Mouse (Mus musculus) left cerebral cortex, postnatal 4 days (tissue): ENCODE data around the gene Tjp2. TPM values are rescaled to one million over a fixed set of nuclear protein-coding genes. Genes with fewer than 3 reads are reported as not detected.

ENCODE experiments used
- DNase-seq: peaks from one replicate; pipeline ENCODE4 v3.0.0-alpha.2; 2022
- intact Hi-C: fragments of 180-260 bp; cut with DNase I; formaldehyde crosslinking; loops from one replicate; pipeline ENCODE4 v1.15.1; 2025
- total RNA-seq, 2 experiments: library from RNA; stranded (reverse); gene quantifications; 2 replicates each; pipeline ENCODE4 v1.2.3; 2021

Gene Tjp2
- total RNA-seq, 2 experiments from 2014 or later = 19.0 to 20.3 TPM

- intact Hi-C loops = no loop called here
- DNase-seq = no peak
Measured at GRCm38 (mm10) chr19:24075927-24076326, 148.9 kb downstream of the Tjp2 start.

DNA sequence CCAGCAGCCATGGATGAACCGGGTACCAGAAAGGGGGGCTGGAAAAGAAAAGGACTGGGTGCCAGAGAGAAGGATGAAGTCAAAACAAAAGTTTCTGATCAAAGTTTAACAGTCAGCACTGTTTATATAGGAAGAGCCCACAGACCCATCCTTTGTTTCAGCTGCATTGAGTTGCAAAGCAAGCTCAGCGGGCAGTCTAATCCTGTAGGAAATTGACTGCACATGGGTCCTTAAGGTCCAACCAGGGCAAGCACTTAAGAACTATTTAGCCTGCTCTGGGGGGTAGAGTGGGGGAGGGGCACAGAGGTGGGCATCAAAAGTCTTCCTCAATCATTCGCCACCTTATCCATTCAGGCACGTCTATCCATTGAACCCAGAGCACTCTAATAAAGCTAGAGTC, 151.7 kb downstream of the Tjp2 start:
- no peak for DNase-seq
- intact Hi-C loops = no loop called here

- no peak for DNase-seq
Measured at GRCm38 (mm10) chr19:24064348-24064895, 160.4 kb downstream of the Tjp2 start.

DNA sequence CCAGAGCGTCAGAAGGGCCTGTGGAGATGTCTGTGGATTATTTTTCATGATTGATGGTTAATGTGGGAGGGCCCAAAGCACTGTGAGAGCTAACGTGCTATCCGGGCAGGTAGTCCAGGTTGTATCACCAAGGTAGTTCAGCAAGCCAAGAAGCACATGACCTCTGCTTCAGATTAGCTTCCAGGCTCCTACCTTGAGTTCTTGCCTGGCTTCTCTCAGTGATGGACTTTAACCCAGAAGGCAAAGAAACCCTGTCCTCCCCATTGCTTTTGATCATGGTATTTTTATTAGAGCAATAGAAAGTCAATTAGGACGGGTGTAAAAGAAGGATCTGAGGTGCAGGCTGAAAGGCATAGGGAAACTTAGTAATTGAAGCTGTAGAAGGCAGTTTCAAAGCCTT, 161.2 kb downstream of the Tjp2 start:
- intact Hi-C loops = no loop called here
- DNase-seq = no peak

More at GRCm38 (mm10) chr19:24064348-24064895, 160.4 kb downstream of the Tjp2 start:
- intact Hi-C loops = no loop called here

DNA sequence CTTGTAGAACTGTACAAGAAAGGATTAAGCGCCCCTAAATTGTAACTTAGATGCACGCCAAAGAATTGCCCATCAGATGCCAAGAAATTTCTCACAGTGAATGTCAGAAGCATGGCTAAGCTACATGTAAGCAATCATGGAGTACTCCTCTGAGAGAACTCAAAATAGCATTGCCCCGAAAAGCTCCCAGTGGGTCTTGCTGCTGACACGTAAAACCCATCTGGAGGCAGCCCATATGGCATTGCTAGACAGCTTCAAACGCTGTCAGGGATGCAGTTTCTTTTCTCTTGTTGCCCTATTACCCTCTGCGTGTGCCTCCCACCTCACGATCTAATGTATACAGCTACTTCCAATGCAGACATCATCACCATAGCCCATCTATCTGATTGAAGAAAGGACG, 166.0 kb downstream of the Tjp2 start:
- intact Hi-C loops = no loop called here
- DNase-seq = no peak

DNA sequence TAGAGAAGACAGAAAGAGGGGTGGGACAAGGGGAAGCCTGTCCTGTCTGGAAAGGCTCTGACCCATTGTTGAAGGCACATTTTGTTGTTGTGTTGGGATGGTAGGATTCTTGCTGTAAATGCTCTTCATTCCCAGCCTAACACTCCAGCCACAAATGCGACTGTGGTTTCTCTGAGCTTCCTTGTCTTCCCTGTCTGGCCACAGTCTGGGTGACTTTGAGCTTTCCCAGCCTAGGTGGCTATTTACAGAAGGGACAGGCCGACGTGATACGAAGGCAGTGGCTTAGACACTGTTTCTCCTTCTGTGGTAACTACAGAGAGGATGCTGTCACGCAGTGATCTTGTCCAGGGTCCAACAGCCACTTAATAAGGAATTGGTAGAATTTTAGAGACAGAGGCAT, 166.8 kb downstream of the Tjp2 start:
- DNase-seq = no peak
- intact Hi-C loops = no loop called here

GRCm38 (mm10) chr19:24056880-24057279, 167.9 kb downstream of the Tjp2 start:
- DNase-seq = no peak
- intact Hi-C loops = no loop called here

DNA sequence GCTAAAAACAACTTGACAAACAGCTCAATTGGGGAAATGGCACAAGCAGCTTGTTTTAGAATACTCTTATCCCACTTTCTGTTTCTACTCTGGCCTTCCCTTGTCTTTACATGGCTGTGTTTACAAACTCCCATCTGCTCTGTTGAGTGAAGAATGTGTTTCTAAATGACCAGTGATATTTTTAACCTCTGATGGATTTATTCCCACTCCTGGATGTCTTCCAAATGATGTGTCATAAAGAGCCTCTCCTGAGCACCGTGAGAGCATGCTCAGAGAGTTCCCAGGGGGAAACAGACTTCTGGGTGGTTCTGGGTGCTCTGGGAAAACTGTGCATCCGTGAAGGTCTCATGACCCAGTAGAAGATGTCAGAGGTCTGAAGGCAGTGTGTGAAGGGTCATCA, 169.9 kb downstream of the Tjp2 start:
- intact Hi-C loops = no loop called here
- DNase-seq = no peak

DNA sequence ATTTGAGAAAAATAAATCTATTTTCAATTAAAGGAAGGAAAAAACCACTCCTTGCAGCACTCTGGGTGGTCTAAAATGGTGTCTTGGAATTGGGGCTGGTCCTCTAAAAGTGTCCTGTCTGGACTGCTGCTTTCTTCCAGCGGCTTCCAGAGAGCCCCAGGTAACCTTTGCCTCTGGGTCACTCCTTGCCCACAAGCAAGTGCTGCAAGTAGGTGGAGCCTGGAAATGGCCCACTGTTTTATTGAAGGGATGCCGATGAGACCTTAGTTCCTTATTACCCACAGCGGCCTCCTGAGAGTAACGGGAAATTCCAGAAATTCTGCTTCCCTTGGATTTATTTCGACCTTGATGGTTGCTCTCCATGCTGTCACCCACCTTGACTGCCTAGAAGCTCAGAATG, 170.6 kb downstream of the Tjp2 start:
- no peak for DNase-seq
- intact Hi-C loops = no loop called here

DNA sequence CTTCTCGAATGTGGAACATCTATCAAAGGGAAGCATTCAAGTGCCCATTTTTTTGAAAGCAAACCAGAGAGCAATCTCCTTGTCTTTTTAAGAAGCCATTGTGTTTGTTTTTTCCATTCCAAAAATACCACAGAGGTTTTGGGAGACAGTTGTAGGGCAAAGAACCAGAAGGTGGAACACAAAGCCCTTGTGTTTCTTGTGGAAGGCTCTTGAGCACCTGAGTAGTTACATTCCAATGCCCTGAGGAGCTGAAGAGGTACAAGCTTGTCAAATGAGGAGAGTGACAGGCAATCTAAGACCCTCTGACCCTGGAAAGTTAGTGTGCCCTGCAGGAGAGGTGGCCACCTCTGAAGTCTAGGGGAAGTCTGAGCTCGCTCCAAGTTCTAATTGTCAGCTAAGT, 174.3 kb downstream of the Tjp2 start:
- intact Hi-C loops = no loop called here
- DNase-seq = no peak

DNA sequence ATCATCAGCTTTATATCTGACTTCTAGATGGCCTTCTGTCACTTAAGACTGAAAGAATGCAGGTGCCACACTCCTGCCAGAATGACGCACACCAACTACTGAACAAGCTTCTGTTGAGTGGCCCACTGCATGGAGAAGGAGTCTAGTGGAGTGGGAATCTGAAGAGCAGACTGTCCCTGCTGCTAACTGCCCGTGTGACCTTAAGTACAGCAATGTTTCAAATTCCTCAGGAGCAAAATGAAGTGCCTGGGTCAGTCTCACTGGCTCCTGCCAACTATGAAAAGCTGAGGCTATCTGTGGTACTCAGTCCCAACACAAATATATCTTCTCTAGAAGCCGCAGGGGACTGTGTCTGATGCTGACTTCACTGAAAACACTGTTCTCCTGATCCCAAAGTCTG, 175.5 kb downstream of the Tjp2 start:
- DNase-seq = no peak
- intact Hi-C loops = no loop called here

DNA sequence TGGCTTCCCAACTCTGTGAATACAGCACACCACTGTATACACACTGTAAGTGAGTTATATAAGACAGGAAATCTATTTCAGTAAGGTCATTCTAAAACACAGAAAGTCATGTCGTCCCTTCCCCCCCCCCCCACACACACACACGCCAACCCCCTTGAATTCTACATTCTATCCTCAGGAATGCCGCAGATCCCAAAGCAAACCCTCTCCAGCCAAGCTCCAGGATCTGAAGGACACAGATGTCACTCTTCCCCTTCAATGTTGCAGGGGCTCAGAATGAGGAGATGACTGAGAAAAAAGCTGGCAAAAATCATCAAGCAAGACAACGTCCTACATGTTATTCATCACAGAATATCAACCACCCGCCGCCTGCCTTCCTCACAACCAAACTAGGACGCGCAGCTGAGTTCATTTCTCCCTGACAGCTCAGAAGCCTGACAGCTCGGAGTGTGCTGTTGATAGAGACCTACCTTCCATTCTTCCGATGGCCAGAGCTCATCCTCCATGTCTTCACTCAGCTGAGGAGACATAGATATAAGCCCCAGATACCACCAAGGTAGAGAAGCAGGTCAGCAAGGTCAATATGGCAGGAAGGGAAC, 178.3 kb downstream of the Tjp2 start:
- DNase-seq = no peak
- intact Hi-C loops = no loop called here

Other genes with a start within 250 kb of the Tjp2 start
- gene Fam189a2, start 194.0 kb downstream of the Tjp2 start, total RNA-seq = 10 to 100 TPM; 13.2 to 13.5 TPM
- 10 to 100 TPM; 12.7 to 15.5 TPM for gene Fxn, start 55.6 kb upstream of the Tjp2 start, total RNA-seq